In the genomic region with DNA sequence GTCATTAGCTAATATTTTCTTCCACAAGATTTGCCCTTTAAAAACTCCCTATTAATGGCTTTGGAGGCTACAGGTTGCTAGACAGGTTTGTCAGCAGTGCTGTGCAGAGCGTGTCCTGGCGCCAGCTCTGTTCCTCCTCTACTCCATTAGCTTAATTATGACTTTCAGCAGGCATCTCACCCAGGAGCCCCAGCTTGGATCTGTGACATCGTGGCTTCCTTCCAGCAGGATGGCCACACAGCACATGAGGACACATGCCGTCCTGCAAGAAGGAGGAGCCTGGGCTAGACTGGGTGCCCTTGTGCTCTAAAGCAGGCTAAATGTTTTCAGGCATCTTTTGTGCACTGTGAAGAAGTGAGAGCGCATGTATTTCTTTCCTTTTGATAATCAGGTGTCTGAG, we compare ENCODE assay signal across 12 mouse cellular contexts. TPM values are rescaled to one million over a fixed set of nuclear protein-coding genes. Genes with fewer than 3 reads are reported as not detected.
DNase-seq lines count a peak whose midpoint lies in the region; ATAC-seq and TF ChIP-seq lines count a peak whose summit lies in the region.
"Had no signal": no experiment of that assay in that cellular context is flagged by ENCODE, and none has a peak within 500 bp of the region (broad histone marks: within the 10 kb centered on the region; RNA-seq: fewer than 3 reads in every experiment).

No protein-coding gene starts in this region.

- H3K27ac ChIP-seq in midbrain, postnatal 0 days (ENCODE audit: low read depth, low read length) = no peak overlapping the region
- no peak overlapping the region for H3K27ac ChIP-seq in midbrain, embryonic 16.5 days (ENCODE audit: low read length)
- H3K27ac ChIP-seq in intestine, embryonic 16.5 days (ENCODE audit: low read length) = no peak overlapping the region
- H3K27ac ChIP-seq: liver, embryonic 15.5 days had no signal

- H3K4me1 ChIP-seq in midbrain, postnatal 0 days (ENCODE audit: insufficient read depth, low read length) = no peaks in the 10 kb centered on the region
- no peaks in the 10 kb centered on the region for H3K4me1 ChIP-seq in midbrain, embryonic 16.5 days (ENCODE audit: control insufficient read depth, insufficient read depth, low read length)
- no peaks in the 10 kb centered on the region for H3K4me1 ChIP-seq in intestine, embryonic 16.5 days (ENCODE audit: control insufficient read depth, insufficient read depth, low read length)
- H3K4me1 ChIP-seq: liver, embryonic 15.5 days had no signal

- no peaks in the 10 kb centered on the region for H3K36me3 ChIP-seq in midbrain, postnatal 0 days (ENCODE audit: insufficient read depth, low read length)
- no peaks in the 10 kb centered on the region for H3K36me3 ChIP-seq in midbrain, embryonic 16.5 days (ENCODE audit: control insufficient read depth, insufficient read depth, low read length)
- no peaks in the 10 kb centered on the region for H3K36me3 ChIP-seq in intestine, embryonic 16.5 days (ENCODE audit: control insufficient read depth, insufficient read depth, low read length)
- H3K36me3 ChIP-seq: liver, embryonic 15.5 days had no signal

- H3K9ac ChIP-seq in midbrain, postnatal 0 days (replicated peaks; ENCODE audit: low read length, poor library complexity, severe bottlenecking) = no peak overlapping the region
- no peak overlapping the region for H3K9ac ChIP-seq in midbrain, embryonic 16.5 days (ENCODE audit: low read depth, low read length)
- H3K9ac ChIP-seq in intestine, embryonic 16.5 days (ENCODE audit: low read depth, low read length) = no peak overlapping the region
- H3K9ac ChIP-seq: liver, embryonic 15.5 days had no signal

- ATAC-seq in cerebellum, adult (ENCODE audit: insufficient number of reproducible peaks, low FRiP score, low TSS enrichment) = peak; percentile 37; the same call in 1 of the 2 replicates
- ATAC-seq in midbrain, postnatal 0 days (ENCODE audit: low FRiP score) = no peak
- ATAC-seq in midbrain, embryonic 16.5 days = no peak
- peak; percentile 71 for ATAC-seq in intestine, embryonic 16.5 days

- no peaks in the 10 kb centered on the region for H3K9me3 ChIP-seq in midbrain, postnatal 0 days (ENCODE audit: low read length)
- no peaks in the 10 kb centered on the region for H3K9me3 ChIP-seq in midbrain, embryonic 16.5 days (replicated peaks; ENCODE audit: control insufficient read depth, low read length, poor library complexity, severe bottlenecking)
- no peaks in the 10 kb centered on the region for H3K9me3 ChIP-seq in intestine, embryonic 16.5 days (ENCODE audit: control insufficient read depth, low read length)
- H3K9me3 ChIP-seq: liver, embryonic 15.5 days had no signal

- no peaks in the 10 kb centered on the region for H3K27me3 ChIP-seq in midbrain, postnatal 0 days (ENCODE audit: insufficient read depth, low read length)
- no peaks in the 10 kb centered on the region for H3K27me3 ChIP-seq in midbrain, embryonic 16.5 days (ENCODE audit: control insufficient read depth, insufficient read depth, low read depth, low read length)
- H3K27me3 ChIP-seq in intestine, embryonic 16.5 days (replicated peaks; ENCODE audit: control insufficient read depth, insufficient read depth, low read length) = no peaks in the 10 kb centered on the region
- H3K27me3 ChIP-seq: liver, embryonic 15.5 days had no signal

- DNase-seq in cerebellum, adult 8-10 months = no peak
- peak; percentile 28 for DNase-seq in midbrain, postnatal 0 days (ENCODE audit: low spot score)
- peak; percentile 43 for DNase-seq in urinary bladder, postnatal 14 days (ENCODE audit: low spot score)
- DNase-seq in B cell, adult 2 months = no peak
- DNase-seq in left cerebral cortex, adult 9 months (ENCODE audit: low spot score in 2 of 2) = no peak
- DNase-seq: gastrocnemius, postnatal 36 days; thymus, postnatal 36 days had no signal

- no peak overlapping the region for H3K4me2 ChIP-seq in midbrain, postnatal 0 days (ENCODE audit: low read depth, low read length, poor library complexity, severe bottlenecking)
- no peak overlapping the region for H3K4me2 ChIP-seq in midbrain, embryonic 16.5 days (ENCODE audit: low read length)
- H3K4me2 ChIP-seq in intestine, embryonic 16.5 days (ENCODE audit: low read depth, low read length) = no peak overlapping the region
- H3K4me2 ChIP-seq: liver, embryonic 15.5 days had no signal

- no peak for TF ChIP-seq CTCF in midbrain, postnatal 0 days (IDR thresholded peaks at IDR 0.05)

- WGBS in midbrain, postnatal 0 days = 77% methylated on average over 5 of the region's 5 CpGs
- WGBS in midbrain, embryonic 16.5 days = 77% methylated on average over 5 of the region's 5 CpGs
- 50% methylated on average over 5 of the region's 5 CpGs for WGBS in intestine, embryonic 16.5 days

- no peak overlapping the region for H3K4me3 ChIP-seq in midbrain, postnatal 0 days (ENCODE audit: low read depth, low read length)
- H3K4me3 ChIP-seq in midbrain, embryonic 16.5 days (ENCODE audit: low read depth, low read length) = no peak overlapping the region
- no peak overlapping the region for H3K4me3 ChIP-seq in intestine, embryonic 16.5 days (ENCODE audit: low read length)
- H3K4me3 ChIP-seq: liver, embryonic 15.5 days had no signal

RNA-seq across cellular contexts. Expression of a gene that starts 58.1 kb away (rescaled TPM):
- total RNA-seq in midbrain, postnatal 0 days (2014; rRNA removed) = 6.1 and 8.1 TPM in 2 replicates
- 2.8 and 3.0 TPM in 2 replicates for polyA plus RNA-seq in midbrain, postnatal 0 days (2015; fragmentation: Nextera tagmentation; extraction: Ambion mirVana)
- polyA plus RNA-seq in midbrain, embryonic 16.5 days (2015; fragmentation: Nextera tagmentation; extraction: Ambion mirVana) = 2.5 and 3.8 TPM in 2 replicates
- polyA plus RNA-seq in intestine, embryonic 16.5 days (2015; fragmentation: Nextera tagmentation; extraction: Ambion mirVana) = 19.4 and 21.8 TPM in 2 replicates

RNA-seq across cellular contexts. Expression of a gene that starts 58.3 kb away (rescaled TPM):
- not detected in 2 replicates for total RNA-seq in midbrain, postnatal 0 days (2014; rRNA removed)
- polyA plus RNA-seq in midbrain, postnatal 0 days (2015; fragmentation: Nextera tagmentation; extraction: Ambion mirVana) = 0.69 TPM in 1 of 2 replicates, not detected in the other
- polyA plus RNA-seq in midbrain, embryonic 16.5 days (2015; fragmentation: Nextera tagmentation; extraction: Ambion mirVana) = 0.50 TPM in 1 of 2 replicates, not detected in the other
- polyA plus RNA-seq in intestine, embryonic 16.5 days (2015; fragmentation: Nextera tagmentation; extraction: Ambion mirVana) = 0.35 and 0.61 TPM in 2 replicates
- total RNA-seq: gastrocnemius, postnatal 36 days; neutrophil, adult 5-6 weeks had no signal
- polyA plus RNA-seq: liver, embryonic 15.5 days had no signal

Comparison
In these comparisons a context has a peak if more than half of its experiments do, and no peak if none do; other contexts are left out.
1. ATAC-seq: peak in cerebellum, adult (single experiment) and intestine, embryonic 16.5 days (single experiment); none in midbrain, postnatal 0 days (single experiment) and midbrain, embryonic 16.5 days (single experiment).
2. DNase-seq: peak in midbrain, postnatal 0 days (single experiment) and urinary bladder, postnatal 14 days (single experiment); none in cerebellum, adult 8-10 months (single experiment), B cell, adult 2 months (0 of 2) and left cerebral cortex, adult 9 months (0 of 2).